Mouse (Mus musculus): Measurements from ENCODE around the gene Rab11fip5.

GRCm38 (mm10) chr6:85355753-85356152 lies 18.7 kb downstream of the Rab11fip5 start:
- TF ChIP-seq CTCF (conservative IDR thresholded peaks at IDR 0.05; ENCODE audit: low read length): no peak
- TF ChIP-seq POU5F1 (IDR thresholded peaks at IDR 0.05; ENCODE audit: borderline replicate concordance, low read length): no peak

Data from E14TG2a.4 (cell line).